Mouse (Mus musculus) bone marrow macrophage, adult 2 months (primary cell): Measurements from ENCODE around the gene Srsf4.

Source experiments
- CTCF ChIP-seq: IDR thresholded peaks from 2 replicates; pipeline ENCODE4 v1.5.1; 2012; ENCODE audit warnings: low read depth, mild to moderate bottlenecking, low read length, moderate library complexity
- POLR2A ChIP-seq: IDR thresholded peaks from 2 replicates; pipeline ENCODE4 v1.6.1; 2012; ENCODE audit warnings: mild to moderate bottlenecking, low read depth, low read length, borderline replicate concordance

DNA sequence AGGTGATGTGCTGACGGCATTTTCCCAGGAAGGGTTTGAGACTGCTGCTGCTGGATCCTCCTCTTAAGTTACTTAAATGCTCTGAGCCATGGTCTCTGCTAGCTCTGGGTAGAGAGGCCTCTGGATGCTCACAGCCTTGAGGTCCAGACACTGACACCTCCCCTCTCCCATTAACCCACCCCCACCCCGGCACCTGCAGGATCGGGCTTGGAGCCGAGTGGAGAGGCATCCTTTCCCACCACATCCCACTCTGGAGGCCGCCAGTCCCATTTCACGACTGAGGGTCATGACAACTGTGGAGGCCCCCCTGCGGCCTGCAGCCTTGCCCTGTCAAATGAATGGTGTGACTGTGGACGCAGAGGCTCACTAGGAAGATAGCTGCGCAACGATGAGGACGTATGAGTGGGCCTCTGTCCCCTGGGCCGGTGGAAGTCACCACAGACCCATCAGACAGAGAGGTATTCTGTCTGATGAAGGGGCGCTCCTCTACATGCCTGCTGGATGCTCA, 42.5 kb downstream of the Srsf4 start:
- TF ChIP-seq CTCF = no peak
- TF ChIP-seq POLR2A = no peak
